Mouse (Mus musculus): ENCODE results near the gene Tcf12. TPM values are rescaled to one million over a fixed set of nuclear protein-coding genes. Genes with fewer than 3 reads are reported as not detected.

Gene Tcf12
- total and polyA plus RNA-seq, 3 experiments, result 41.4 to 42.3 (median 41.7) TPM

GRCm38 (mm10) chr9:71976034-71976433, 135.6 kb downstream of the Tcf12 start:
- dilution Hi-C loops (cut with MboI; ENCODE audit: extremely low pct_ligation_motif_present, extremely low pct_unique_long_range_greater_than_20kb, low sequenced_read_pairs) (no loop called here), in situ Hi-C loops (cut with MboI; ENCODE audit: low pct_ligation_motif_present, low pct_unique_long_range_greater_than_20kb, low sequenced_read_pairs) (no loop called here)
- no peaks in the 10 kb centered on the region for H3K9me3 ChIP-seq (replicated peaks; ENCODE audit: low read length)
- peaks cover 6% of the 10 kb centered on the region; the same call in 1 of the 2 replicates for H3K79me2 ChIP-seq (replicated peaks; ENCODE audit: control insufficient read depth, extremely low read depth, insufficient read depth, poor library complexity, severe bottlenecking)
- H3K27me3 ChIP-seq (replicated peaks), result no peaks in the 10 kb centered on the region
- H3K4me3 ChIP-seq (replicated peaks in 1 of 3; ENCODE audit: low read depth in 2 of 3, low read length in 2 of 3, poor library complexity in 1 of 3), result peak overlapping the region in 1 of 3 experiments; percentile 42
- H3K36me3 ChIP-seq (replicated peaks in 1 of 2; ENCODE audit: control insufficient read depth in 1 of 2, insufficient read depth in 1 of 2, low read length in 1 of 2), result peaks cover 0 to 2% of the 10 kb centered on the region in 2 experiments
- DNase-seq (ENCODE audit: extremely low read depth), result peak; percentile 67
- peak overlapping the region; percentile 40; the same call in 1 of the 2 replicates for H3K4me2 ChIP-seq (ENCODE audit: insufficient read depth, low read depth, poor library complexity, severe bottlenecking)
- no peak overlapping the region for H3K27ac ChIP-seq (ENCODE audit: insufficient read depth, low read depth)
- peaks cover 4 to 27% of the 10 kb centered on the region in 2 experiments for H3K4me1 ChIP-seq (ENCODE audit: control insufficient read depth in 1 of 2, insufficient read depth in 2 of 2)
- no peak overlapping the region for H3K9ac ChIP-seq (ENCODE audit: insufficient read depth, low read depth)
- TF ChIP-seq IRF4 (IDR thresholded peaks at IDR 0.05; ENCODE audit: low read depth, low read length) (0 out of 2 replicates have a peak, but pooled peaks have one; percentile 22), MAZ (IDR thresholded peaks at IDR 0.05; ENCODE audit: low read depth, low read length) (no peak), MYC (IDR thresholded peaks at IDR 0.05; ENCODE audit: low read depth, low read length) (peak; percentile 78; the same call in 1 of the 2 replicates), ETS1 (conservative IDR thresholded peaks at IDR 0.05; ENCODE audit: low read depth, low read length) (no peak; the same call in 1 of the 2 replicates), CTCF (conservative IDR thresholded peaks at IDR 0.05 in 1 of 2, IDR thresholded peaks at IDR 0.05 in 1 of 2; ENCODE audit: low read depth in 2 of 2, low read length in 2 of 2) (peak in 1 of 2 experiments; percentile 41; a peak in 2 of 4 replicates), RCOR1 (conservative IDR thresholded peaks at IDR 0.05; ENCODE audit: low read depth, low read length) (no peak), MAX (IDR thresholded peaks at IDR 0.05; ENCODE audit: low read length) (peak; percentile 63), E2F4 (IDR thresholded peaks at IDR 0.05; ENCODE audit: insufficient replicate concordance, low read depth, low read length) (no peak), CHD2 (IDR thresholded peaks at IDR 0.05; ENCODE audit: low read length) (no peak), KAT2A (IDR thresholded peaks at IDR 0.05; ENCODE audit: insufficient replicate concordance, low read length) (no peak), ZNF384 (IDR thresholded peaks at IDR 0.05; ENCODE audit: low read depth, low read length) (peak; percentile 96), MEF2A (IDR thresholded peaks at IDR 0.05; ENCODE audit: borderline replicate concordance, low read depth, low read length) (no peak), SMC3 (IDR thresholded peaks at IDR 0.05; ENCODE audit: low read depth, low read length) (peak; percentile 39), TCF12 (IDR thresholded peaks at IDR 0.05; ENCODE audit: low read depth, low read length) (peak; percentile 50; the same call in 1 of the 2 replicates), USF1 (IDR thresholded peaks at IDR 0.05; ENCODE audit: low read depth, low read length) (no peak), PAX5 (IDR thresholded peaks at IDR 0.05; ENCODE audit: low read length) (no peak), UBTF (IDR thresholded peaks at IDR 0.05; ENCODE audit: low read depth, low read length) (no peak), ZKSCAN1 (IDR thresholded peaks at IDR 0.05; ENCODE audit: borderline replicate concordance, low read depth, low read length) (no peak), POLR2AphosphoS2 (IDR thresholded peaks at IDR 0.05; ENCODE audit: low read depth, low read length) (no peak), JUND (conservative IDR thresholded peaks at IDR 0.05; ENCODE audit: low read depth, low read length) (0 out of 2 replicates have a peak, but pooled peaks have one; percentile 26), USF2 (conservative IDR thresholded peaks at IDR 0.05; ENCODE audit: low read depth, low read length) (no peak), MAFK (IDR thresholded peaks at IDR 0.05; ENCODE audit: insufficient replicate concordance, low read length) (no peak), ZC3H11A (IDR thresholded peaks at IDR 0.05; ENCODE audit: low read depth, low read length) (no peak), TBP (conservative IDR thresholded peaks at IDR 0.05; ENCODE audit: low read depth, low read length) (no peak), ZMIZ1 (IDR thresholded peaks at IDR 0.05; ENCODE audit: low read depth, low read length) (no peak), GABPA (IDR thresholded peaks at IDR 0.05; ENCODE audit: insufficient replicate concordance, low read depth, low read length) (no peak), CHD1 (IDR thresholded peaks at IDR 0.05; ENCODE audit: low read depth, low read length) (no peak), NRF1 (IDR thresholded peaks at IDR 0.05; ENCODE audit: low read depth, low read length) (peak; percentile 56; the same call in 1 of the 2 replicates), MXI1 (IDR thresholded peaks at IDR 0.05; ENCODE audit: low read depth, low read length) (no peak), SIN3A (IDR thresholded peaks at IDR 0.05; ENCODE audit: low read length) (no peak), BHLHE40 (IDR thresholded peaks at IDR 0.05; ENCODE audit: low read depth, low read length) (peak; percentile 51), HCFC1 (IDR thresholded peaks at IDR 0.05; ENCODE audit: low read depth, low read length) (no peak), ELF1 (IDR thresholded peaks at IDR 0.05; ENCODE audit: low read depth, low read length) (no peak), RAD21 (IDR thresholded peaks at IDR 0.05; ENCODE audit: low read depth, low read length) (peak; percentile 40), JUN (IDR thresholded peaks at IDR 0.05; ENCODE audit: insufficient read depth, low read depth, low read length) (no peak), EP300 (IDR thresholded peaks at IDR 0.05; ENCODE audit: low read length) (peak; percentile 20; the same call in 1 of the 2 replicates), POLR2A (IDR thresholded peaks at IDR 0.05; ENCODE audit: low read depth, low read length) (no peak), NELFE (IDR thresholded peaks at IDR 0.05; ENCODE audit: low read depth, low read length) (no peak)

Data from CH12.LX (cell line).